Mouse (Mus musculus): ENCODE data around the gene Epn1. TPM values are rescaled to one million over a fixed set of nuclear protein-coding genes. Genes with fewer than 3 reads are reported as not detected.

The Epn1 gene
- total RNA-seq, 4 experiments from 2014 or later, result 124 to 175 (median 142) TPM

DNA sequence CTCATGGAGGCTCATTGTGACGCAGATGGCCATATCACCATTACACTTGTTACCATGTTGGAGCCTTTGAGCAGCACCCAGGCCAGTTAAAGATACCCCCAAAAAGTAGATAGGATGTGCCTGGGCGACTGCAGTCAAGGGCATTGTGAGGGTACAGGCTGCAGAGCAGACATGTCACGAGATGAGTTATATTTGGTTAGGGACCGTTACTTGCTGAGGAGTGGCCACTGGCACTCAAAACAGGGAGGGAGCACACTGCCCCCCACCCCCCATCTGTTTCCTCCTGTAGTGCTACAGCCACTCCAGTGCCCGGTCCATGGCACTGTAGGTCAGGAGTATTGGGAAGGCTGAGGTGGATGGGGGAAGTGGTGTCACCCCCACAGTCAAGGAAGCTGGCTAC, 18.7 kb downstream of the Epn1 start:
- DNase-seq, result no peak

DNA sequence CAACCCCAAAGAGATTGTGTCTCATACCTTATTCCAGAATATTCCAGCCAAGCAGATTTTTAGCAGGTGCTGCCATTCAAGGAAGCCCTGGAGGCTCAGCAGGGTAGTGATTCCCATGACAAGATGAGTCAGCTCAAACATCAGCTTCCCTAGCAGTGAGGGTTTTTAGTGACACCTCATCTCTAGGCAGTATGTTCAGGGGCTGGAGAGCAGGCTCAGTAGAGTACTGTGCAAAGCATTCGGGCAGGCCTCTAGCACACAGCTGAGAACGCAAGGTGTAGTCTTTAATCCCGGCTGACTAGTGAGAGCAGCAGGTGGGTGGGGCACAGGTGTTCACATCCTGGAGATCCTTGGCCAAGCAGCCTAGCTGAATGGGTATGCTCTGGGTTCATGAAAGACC, 19.8 kb downstream of the Epn1 start:
- DNase-seq, result no peak

DNA sequence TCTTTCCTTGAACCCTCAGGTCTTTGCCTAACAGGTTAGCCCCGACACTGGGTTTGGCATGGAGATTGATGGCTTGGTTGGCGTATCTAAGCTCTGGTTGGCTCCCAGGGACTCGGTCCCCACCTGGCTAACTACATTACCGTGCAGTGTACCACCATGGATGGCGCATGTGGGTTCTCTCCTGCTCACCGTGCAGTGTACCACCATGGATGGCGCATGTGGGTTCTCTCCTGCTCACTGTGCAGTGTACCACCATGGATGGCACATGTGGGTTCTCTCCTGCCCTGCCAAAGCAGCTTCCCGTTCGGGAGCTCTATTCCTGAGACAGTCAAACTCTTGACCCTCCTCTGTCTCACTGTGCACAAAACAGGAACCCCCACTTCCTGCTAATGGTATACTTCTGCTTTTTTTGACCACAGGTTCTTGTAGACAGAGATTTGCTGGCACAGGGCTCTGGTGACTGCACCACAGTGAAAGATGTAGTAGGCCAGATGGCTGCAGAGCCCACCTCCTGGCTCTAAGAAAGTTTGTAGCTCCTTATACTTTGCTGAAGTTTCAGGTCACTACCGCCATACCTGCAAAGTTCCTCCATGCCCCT, 21.1 kb downstream of the Epn1 start:
- no peak for DNase-seq

DNA sequence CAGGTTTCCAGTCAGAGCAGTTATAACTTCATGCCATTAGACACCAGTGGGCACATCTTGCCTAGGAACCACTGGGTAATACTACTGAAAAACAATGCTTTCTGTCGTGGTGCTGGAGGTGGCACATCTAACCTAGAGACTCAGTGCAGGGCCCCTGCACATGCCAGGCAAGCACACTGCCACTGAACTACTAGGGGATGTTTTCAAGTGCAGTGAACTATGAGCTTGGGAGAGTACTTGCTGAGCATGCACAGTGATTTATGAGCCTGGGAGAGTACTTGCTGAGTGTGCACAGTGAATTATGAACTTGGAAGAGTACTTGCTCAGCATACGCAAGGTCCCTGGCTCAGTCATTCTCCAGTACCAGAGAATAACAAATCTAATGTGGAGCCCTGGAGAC, 22.5 kb downstream of the Epn1 start:
- DNase-seq, result no peak

DNA sequence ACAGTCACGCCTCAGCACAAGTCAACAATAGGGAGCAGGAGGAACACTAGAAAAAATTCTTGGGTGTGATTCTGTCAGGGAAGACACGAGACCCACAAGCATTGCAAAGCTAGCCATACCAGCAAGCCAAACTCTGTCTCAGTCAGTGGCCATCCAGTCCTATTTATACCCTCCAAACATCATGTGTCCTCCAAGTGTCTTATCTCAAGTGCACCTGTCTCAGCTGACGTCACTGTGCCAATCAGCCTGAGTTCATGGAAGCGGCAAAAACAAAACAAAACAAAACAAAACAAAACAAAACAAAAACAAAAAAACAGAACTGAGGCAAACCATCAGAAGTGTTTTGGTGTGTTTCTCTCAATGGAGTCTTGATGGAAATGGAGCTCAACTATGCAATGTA, 28.2 kb downstream of the Epn1 start:
- DNase-seq, result no peak

DNA sequence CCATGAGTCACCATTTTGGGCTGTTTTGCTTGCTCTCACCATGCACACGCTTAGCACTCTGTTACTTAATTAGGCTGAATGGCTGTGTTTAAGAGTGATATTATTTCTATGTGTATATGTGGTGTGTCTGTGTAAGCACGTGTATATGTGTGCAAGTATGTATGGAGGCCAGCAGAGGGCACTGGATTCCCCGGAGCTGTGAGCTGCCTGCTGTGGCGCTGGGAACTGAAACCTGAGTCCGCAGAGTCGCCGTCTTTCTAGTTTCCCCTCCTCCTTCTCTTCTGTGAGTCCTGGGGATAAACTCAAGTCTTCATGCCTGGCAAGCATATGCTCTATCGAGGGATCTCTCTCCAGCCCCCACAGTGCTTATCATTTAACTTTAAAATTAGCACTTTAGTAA, 29.3 kb downstream of the Epn1 start:
- no peak for DNase-seq

DNA sequence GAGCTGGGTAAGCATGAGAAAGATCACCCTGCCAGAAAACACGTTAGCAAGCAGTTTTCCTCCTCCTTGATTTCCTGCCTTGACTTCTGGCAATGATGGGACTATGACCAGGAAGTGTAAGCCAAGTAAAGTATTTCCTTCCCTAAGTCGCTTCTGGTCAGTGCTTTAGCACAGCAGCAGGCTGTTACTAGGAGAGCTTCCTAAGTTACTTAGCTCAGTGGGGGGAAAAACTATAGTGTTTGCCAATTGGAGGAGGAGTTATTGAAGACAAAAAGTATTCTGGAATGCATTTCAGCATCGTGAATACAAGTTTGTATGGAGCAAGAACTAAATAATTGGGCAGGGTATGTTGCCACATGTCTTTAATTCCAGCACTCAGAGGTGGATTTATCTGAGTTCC, 32.7 kb downstream of the Epn1 start:
- no peak for DNase-seq

DNA sequence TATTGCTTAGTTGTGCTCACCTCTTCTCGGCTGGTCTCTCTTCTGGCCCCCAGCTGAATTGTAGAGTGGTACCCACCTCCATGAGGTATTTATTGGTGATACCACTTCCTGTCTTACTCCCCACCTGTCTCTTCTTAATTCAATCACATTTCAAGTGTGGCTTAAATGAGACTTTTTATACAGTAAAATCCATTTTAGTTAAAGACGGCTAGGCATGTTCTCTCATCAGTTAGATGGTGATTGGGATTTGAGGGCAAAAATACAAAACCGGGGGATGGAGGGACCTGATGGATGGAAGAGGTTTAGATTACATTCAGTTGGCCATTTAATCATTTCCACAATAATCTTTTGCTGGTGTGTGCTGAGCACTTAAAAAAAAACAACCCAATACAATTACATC, 36.8 kb downstream of the Epn1 start, which contains the start of gene Rfpl4:
Rfpl4 (minus strand) TSS at position 101 of the 400 bp plus-strand sequence.
- no peak for DNase-seq

DNA sequence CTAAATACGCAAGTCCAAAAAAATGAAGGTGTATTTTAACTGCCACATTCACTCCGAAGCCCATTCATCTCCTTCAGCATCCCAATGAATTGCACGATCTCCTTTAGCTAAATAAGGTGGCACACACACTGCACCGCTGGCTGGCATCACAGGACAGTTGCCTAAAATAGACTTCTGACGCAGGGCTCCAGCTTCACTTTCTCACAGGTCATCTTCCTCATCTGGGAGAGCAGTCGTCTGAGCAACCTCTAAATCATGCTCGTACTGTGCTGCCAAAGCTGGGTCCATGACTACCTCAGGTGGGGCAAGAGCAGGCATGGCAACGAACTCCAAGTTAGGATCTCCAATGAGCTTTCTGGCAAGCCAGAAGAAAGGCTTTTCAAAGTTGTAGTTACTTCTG, 45.0 kb downstream of the Epn1 start:
- no peak for DNase-seq

DNA sequence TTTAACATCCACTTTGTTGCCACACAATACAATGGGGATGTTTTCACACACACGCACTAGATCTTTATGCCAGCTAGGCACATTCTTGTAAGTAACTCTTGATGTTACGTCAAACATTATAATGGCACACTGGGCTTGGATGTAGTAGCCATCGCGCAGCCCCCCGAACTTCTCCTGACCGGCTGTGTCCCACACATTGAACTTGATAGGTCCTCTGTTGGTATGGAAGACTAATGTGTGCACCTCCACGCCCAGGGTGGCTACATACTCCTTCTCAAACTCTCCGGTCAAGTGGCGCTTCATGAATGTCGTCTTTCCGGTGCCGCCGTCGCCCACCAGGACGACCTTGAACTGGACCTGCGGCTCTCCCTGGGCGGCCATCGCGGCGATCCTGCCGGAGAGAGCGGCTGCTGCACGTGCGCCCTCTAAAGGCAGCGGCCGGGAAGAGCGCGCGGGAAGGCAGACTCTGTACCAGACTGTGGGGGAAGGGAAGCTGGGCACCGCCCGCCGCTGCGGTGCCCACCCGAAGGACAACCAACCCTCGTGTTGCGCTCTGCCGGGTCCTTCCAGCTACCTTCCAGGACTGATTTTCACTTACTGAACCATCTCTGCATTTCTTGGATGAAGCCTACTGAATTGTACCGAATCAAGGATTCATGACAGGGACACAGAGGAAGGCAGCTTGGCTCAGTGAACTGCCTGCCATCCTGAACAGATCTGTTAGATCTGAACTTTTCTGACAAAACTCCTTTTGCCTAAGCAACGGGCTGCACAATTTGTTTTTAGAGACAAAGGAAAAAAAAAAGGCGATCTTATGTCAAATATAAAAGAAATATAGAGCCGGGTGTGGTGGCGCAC, 45.7 kb downstream of the Epn1 start, which contains the start of gene Rasl2-9:
Rasl2-9 (minus strand) TSS at position 402 of the 858 bp plus-strand sequence.
- DNase-seq, result peak; percentile 64

Small RNA genes within 50 kb of the gene (microRNA-seq; reads per million reads assigned to microRNA genes)
- 0 reads per million in 2 experiments for gene Gm26217

Other genes with a start within 250 kb of the Epn1 start
- 1 to 10 TPM; 2.0 to 5.6 (median 4.0) TPM for gene Shisa7, start 235.5 kb upstream of the Epn1 start, total RNA-seq (2022)
- 10 to 100 TPM; 14.0 to 28.7 (median 19.1) TPM for gene Isoc2b, start 210.0 kb upstream of the Epn1 start, total RNA-seq (2022)
- 10 to 100 TPM; 21.8 to 38.6 (median 30.3) TPM for gene Isoc2a, start 203.1 kb upstream of the Epn1 start, total RNA-seq (2022)
- under 1 TPM in 1 of 4 experiments, not detected in 3; 0.26 TPM for gene Gm36210, start 173.7 kb upstream of the Epn1 start, total RNA-seq (2022)
- 10 to 100 TPM; 14.4 to 20.6 (median 16.2) TPM for gene Zfp628, start 165.0 kb upstream of the Epn1 start, total RNA-seq (2022)
- 10 to 100 TPM in 2 of 4 experiments, 1 to 10 TPM in 2; 8.5 to 13.3 (median 10.4) TPM for gene Nat14, start 158.2 kb upstream of the Epn1 start, total RNA-seq (2022)
- 1 to 10 TPM; 1.7 to 4.5 (median 2.2) TPM for gene Ssc5d, start 154.4 kb upstream of the Epn1 start, total RNA-seq (2022)
- 1 to 10 TPM in 2 of 4 experiments, under 1 TPM in 1, not detected in 1; 0.45 to 2.1 (median 1.8) TPM for gene Sbk2, start 115.8 kb upstream of the Epn1 start, total RNA-seq (2022)
- gene Sbk3, start 109.1 kb upstream of the Epn1 start, total RNA-seq (2022), result under 1 TPM; 0.15 to 0.74 (median 0.34) TPM
- gene Zfp579, start 84.1 kb upstream of the Epn1 start, total RNA-seq (2022), result 10 to 100 TPM; 19.1 to 29.6 (median 27.4) TPM
- 10 to 100 TPM; 10.0 to 15.2 (median 12.0) TPM for gene Zfp524, start 65.8 kb upstream of the Epn1 start, total RNA-seq (2022)
- 10 to 100 TPM; 18.9 to 25.7 (median 23.3) TPM for gene Fiz1, start 65.5 kb upstream of the Epn1 start, total RNA-seq (2022)
- gene Gm44973, start 64.7 kb upstream of the Epn1 start, total RNA-seq (2022), result 1 to 10 TPM in 1 of 4 experiments, not detected in 3; 1.5 TPM
- 10 to 100 TPM; 25.0 to 38.6 (median 30.3) TPM for gene Zfp865, start 59.9 kb upstream of the Epn1 start, total RNA-seq (2022)
- gene Ccdc106, start 59.7 kb upstream of the Epn1 start, total RNA-seq (2022), result 1 to 10 TPM; 2.9 to 5.6 (median 3.8) TPM
- under 1 TPM in 1 of 4 experiments, not detected in 3; 0.34 TPM for gene 4632433K11Rik, start 46.1 kb upstream of the Epn1 start, total RNA-seq (2022)
- gene Zfp784, start 41.8 kb upstream of the Epn1 start, total RNA-seq (2022), result 1 to 10 TPM; 4.3 to 7.8 (median 6.0) TPM
- 1 to 10 TPM; 5.4 to 9.7 (median 8.5) TPM for gene Zfp580, start 28.7 kb upstream of the Epn1 start, total RNA-seq (2022)
- 100 to 1,000 TPM; 135 to 214 (median 168) TPM for gene U2af2, start 18.1 kb upstream of the Epn1 start, total RNA-seq (2022)
- gene Rfpl4, start 36.7 kb downstream of the Epn1 start, total RNA-seq (2022), result under 1 TPM in 3 of 4 experiments, not detected in 1; 0.31 to 0.54 (median 0.31) TPM
- gene Rasl2-9, start 45.7 kb downstream of the Epn1 start, total RNA-seq (2022), result 1 to 10 TPM in 2 of 4 experiments, under 1 TPM in 2; 0.32 to 2.0 (median 1.1) TPM
- gene Vmn1r55, start 69.4 kb downstream of the Epn1 start, total RNA-seq (2022), result not detected
- gene Vmn1r56, start 116.5 kb downstream of the Epn1 start, total RNA-seq (2022), result not detected
- not detected for gene Vmn1r57, start 138.3 kb downstream of the Epn1 start, total RNA-seq (2022)